Mouse (Mus musculus) neural tube, embryonic 11.5 days (tissue): Measurements from ENCODE around the gene Tctn1. TPM values are rescaled to one million over a fixed set of nuclear protein-coding genes. Genes with fewer than 3 reads are reported as not detected.
"Not testable (repeated sequence)": the region's sequence is repeated elsewhere in the genome, so short reads cannot be mapped to it uniquely, and the experiment has no call there.

ENCODE experiments used
- ATAC-seq: fragments of 200-750 bp; cut with Nextera tagmentation; 2 replicates; pipeline ENCODE4 v1.8.0; 2017; ENCODE audit warnings: moderate number of reproducible peaks, mild to moderate bottlenecking, moderate TSS enrichment, moderate library complexity; ENCODE audit not compliant: insufficient read depth, low FRiP score, low TSS enrichment
- DNase-seq: peaks from one replicate; pipeline ENCODE4 v3.0.0-alpha.2; 2015; ENCODE audit warnings: low spot score
- H3K27ac ChIP-seq: fragments of 300-500 bp; sonication (generic); 2 replicates; pipeline ENCODE4 v1.5.1; 2014; ENCODE audit warnings: low read depth, mild to moderate bottlenecking, low read length
- H3K27me3 ChIP-seq: fragments of 300-500 bp; sonication (generic); 2 replicates; pipeline ENCODE4 v1.6.1; 2014; ENCODE audit warnings: mild to moderate bottlenecking, low read length, mixed read lengths; ENCODE audit not compliant: control insufficient read depth, insufficient read depth
- H3K36me3 ChIP-seq: fragments of 300-500 bp; sonication (generic); 2 replicates; pipeline ENCODE4 v1.6.1; 2014; ENCODE audit warnings: mild to moderate bottlenecking, low read length, moderate library complexity, mixed read lengths; ENCODE audit not compliant: control insufficient read depth, insufficient read depth
- H3K4me1 ChIP-seq: fragments of 300-500 bp; sonication (generic); 2 replicates; pipeline ENCODE4 v1.6.1; 2014; ENCODE audit warnings: low read length, mixed read lengths; ENCODE audit not compliant: control insufficient read depth, insufficient read depth
- H3K4me2 ChIP-seq: fragments of 300-500 bp; sonication (generic); 2 replicates; pipeline ENCODE4 v1.6.1; 2014; ENCODE audit warnings: low read depth, mild to moderate bottlenecking, moderate library complexity
- H3K4me3 ChIP-seq: fragments of 300-500 bp; sonication (generic); 2 replicates; pipeline ENCODE4 v1.5.1; 2014; ENCODE audit warnings: low read depth, low read length
- H3K9ac ChIP-seq: fragments of 300-500 bp; sonication (generic); 2 replicates; pipeline ENCODE4 v1.6.1; 2014; ENCODE audit warnings: mild to moderate bottlenecking, low read length
- H3K9me3 ChIP-seq: fragments of 300-500 bp; sonication (generic); 2 replicates; pipeline ENCODE4 v1.6.1; 2016; ENCODE audit warnings: low read length; ENCODE audit not compliant: control insufficient read depth
- whole genome bisulfite sequencing: fragments of 180-500 bp; shearing (Covaris S2); extraction: QIAGEN DNeasy Blood & Tissue Kit; methylation state at CpG from one replicate; pipeline ENCODE4 v1.1.7; 2014; 5-methylcytosine and 5-hydroxymethylcytosine counted together
- polyA plus RNA-seq: library from polyadenylated mRNA; unstranded; fragments of >200 nt; fragmentation: Nextera tagmentation; extraction: Ambion mirVana; gene quantifications from 2 replicates; pipeline ENCODE4 v1.2.1, GENCODE M21; 2014

Tctn1 gene
- polyA plus RNA-seq, 1 experiment from 2014 or later, result 4.5 TPM

DNA sequence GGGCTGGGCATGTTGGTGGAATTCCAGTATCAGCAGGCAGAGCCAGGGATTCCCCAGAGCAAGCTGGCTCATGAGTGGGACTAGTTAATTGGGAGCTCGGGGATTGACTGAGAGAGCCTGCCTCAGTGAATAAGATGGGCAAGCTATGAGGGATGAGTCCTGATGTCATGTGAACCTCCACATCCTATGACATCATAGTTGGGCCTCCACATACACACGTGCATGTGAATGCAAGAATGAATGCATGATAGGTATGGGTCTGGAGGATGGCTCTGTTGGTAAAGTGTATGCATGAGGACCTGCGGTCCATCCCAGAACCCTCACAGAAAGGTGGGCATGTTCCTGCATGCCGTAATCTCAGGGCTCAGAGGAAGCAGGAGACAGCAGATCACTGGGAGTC lies 43.2 kb downstream of the Tctn1 start:
- Histone ChIP-seq H3K9me3 (no peaks in the 10 kb centered on the region), H3K4me1 (no peaks in the 10 kb centered on the region), H3K27ac (no peak overlapping the region), H3K9ac (no peak overlapping the region), H3K36me3 (no peaks in the 10 kb centered on the region), H3K4me2 (no peak overlapping the region), H3K27me3 (no peaks in the 10 kb centered on the region), H3K4me3 (no peak overlapping the region)
- ATAC-seq, result no peak
- no peak for DNase-seq
- WGBS, result 92% methylated on average over 4 of the region's 4 CpGs

DNA sequence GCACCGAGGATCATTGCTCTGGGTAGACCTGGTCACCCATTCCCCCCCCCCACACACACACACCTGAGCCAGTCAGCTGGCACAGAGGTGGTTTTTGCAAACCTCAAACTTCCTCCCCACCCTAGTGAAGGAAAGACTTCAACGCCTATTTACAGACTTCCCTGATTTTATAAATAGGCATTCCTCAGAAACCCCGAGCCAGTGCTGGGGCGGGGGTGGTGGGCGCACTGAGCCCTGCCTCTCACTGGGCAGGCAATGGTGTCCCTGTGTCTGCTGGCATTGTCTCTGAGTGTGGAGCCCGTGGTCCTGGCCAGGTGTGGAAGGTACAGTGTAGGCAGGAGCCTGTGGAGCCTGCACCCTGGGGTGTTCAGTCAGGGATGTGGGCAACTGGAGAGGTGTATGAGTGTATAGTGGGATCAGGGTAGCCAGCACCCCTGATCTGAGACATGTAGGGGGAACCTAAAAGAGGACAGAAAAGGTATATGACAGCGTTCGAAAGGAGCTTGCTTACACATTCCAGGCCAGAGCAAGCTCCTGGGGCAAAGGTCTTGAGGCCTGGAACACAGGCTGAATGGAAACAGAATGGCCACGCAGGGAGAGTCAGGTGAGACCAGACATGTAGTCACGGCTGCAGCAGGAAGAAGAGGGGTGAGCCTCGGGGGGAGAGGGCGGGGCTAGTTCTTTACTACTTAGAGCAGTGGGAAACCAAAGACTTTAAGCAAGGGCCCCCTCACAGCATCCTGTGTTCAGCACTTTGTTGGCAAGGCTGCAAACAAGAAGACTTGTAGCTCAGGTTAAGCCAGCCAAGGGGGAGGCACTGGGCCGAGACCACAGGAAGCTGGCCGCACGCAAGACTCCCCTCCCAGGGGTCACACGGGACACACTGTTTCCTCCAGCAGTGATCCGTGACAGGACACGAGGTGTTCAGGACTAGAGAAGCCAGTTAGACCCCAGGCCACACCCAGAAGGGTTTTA lies 44.3 kb downstream of the Tctn1 start:
- H3K4me1 ChIP-seq, result no peaks in the 10 kb centered on the region
- H3K36me3 ChIP-seq, result no peaks in the 10 kb centered on the region
- no peak for ATAC-seq
- no peak overlapping the region for H3K27ac ChIP-seq
- H3K4me3 ChIP-seq, result no peak overlapping the region
- no peaks in the 10 kb centered on the region for H3K27me3 ChIP-seq
- no peaks in the 10 kb centered on the region for H3K9me3 ChIP-seq
- no peak overlapping the region for H3K4me2 ChIP-seq
- no peak overlapping the region for H3K9ac ChIP-seq
- 74% methylated on average over 18 of the region's 18 CpGs for WGBS
- no peak for DNase-seq

DNA sequence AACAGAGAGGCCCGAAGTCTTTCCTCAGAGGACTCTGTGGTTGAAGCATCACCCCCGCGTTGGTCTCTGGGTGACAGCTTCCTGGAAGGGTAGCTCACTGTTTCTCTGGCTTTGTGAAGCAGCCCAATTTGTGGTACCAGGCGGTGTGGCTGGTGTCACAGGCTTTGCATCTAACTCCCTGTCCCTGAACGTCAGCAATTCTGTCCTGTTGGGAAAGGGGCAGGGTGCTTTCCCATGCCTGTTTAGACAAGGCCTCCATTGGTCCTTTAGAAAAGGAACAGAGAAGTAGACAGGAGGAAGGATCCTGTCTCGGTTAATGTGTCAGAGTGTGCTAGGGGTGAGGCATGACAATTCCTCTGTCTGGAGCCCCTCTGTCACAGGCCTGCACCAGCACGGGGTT lies 45.3 kb downstream of the Tctn1 start:
- Histone ChIP-seq H3K36me3 (no peaks in the 10 kb centered on the region), H3K4me1 (no peaks in the 10 kb centered on the region), H3K4me2 (no peak overlapping the region), H3K9ac (no peak overlapping the region), H3K27ac (no peak overlapping the region), H3K9me3 (no peaks in the 10 kb centered on the region), H3K4me3 (no peak overlapping the region), H3K27me3 (no peaks in the 10 kb centered on the region)
- 87% methylated on average over 7 of the region's 7 CpGs for WGBS
- no peak for DNase-seq
- no peak for ATAC-seq

DNA sequence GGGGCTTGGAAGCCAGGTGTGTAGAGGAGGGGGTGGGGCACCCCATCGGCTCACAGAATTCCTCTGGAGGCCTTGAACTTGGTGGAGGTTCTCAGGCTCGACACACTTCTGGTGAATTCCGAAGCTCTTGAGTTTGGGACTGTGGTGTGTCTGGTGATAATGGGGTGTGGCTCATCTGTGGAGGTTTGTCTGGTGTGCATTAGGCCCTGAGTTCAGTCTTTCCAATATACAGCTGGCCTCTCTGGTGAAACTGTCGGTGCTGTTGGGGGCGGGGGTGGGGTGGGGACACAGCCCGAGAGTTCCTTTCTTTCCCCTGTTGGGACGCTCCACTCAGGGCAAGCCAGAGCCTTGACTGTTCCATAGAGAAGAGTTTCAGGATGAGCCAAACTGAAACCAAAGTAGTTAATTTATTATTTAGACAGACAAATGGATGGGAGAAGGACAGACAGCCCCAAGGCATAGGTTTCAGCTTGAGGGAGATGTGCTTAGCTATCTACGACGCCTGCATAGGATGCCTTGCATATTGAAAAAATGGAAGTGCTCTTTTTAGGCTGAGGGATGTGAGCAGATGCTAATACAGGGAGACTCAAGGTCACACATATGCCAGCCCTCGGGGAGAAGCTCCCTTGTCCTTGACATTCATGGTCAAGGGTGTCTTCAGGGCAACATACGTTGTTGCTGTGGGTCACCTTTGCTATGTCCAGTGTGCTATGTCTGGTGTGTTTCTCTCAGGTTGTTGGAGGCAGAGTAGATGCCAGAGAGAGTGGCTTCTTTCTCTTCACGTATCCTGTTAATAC lies 46.0 kb downstream of the Tctn1 start:
- Histone ChIP-seq H3K27ac (no peak overlapping the region), H3K4me2 (no peak overlapping the region), H3K9ac (no peak overlapping the region), H3K4me3 (no peak overlapping the region), H3K36me3 (no peaks in the 10 kb centered on the region), H3K27me3 (no peaks in the 10 kb centered on the region), H3K9me3 (no peaks in the 10 kb centered on the region), H3K4me1 (no peaks in the 10 kb centered on the region)
- ATAC-seq (no peak), DNase-seq (no peak)
- 85% methylated on average over 12 of the region's 12 CpGs for WGBS

DNA sequence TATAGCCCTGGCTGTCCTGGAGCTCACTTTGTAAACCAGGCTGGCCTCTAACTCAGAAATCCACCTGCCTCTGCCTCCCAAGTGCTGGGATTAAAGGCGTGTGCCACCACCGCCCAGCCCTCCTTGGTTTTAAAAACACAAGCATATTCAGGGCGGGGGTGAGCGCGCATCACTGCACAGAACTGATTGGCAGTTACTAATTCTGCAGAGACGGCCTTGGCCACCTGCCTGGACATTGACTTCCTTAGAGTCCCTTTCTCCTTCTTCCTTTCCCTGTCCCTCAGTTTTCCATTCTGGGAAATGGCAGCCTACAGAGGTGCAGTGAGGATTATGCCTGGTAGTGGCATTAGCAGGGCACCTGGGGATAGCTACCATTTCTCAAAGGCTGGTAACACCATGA lies 46.6 kb downstream of the Tctn1 start:
- Histone ChIP-seq H3K4me1 (no peaks in the 10 kb centered on the region), H3K9ac (no peak overlapping the region), H3K4me3 (no peak overlapping the region), H3K27me3 (no peaks in the 10 kb centered on the region), H3K27ac (no peak overlapping the region), H3K36me3 (no peaks in the 10 kb centered on the region), H3K4me2 (no peak overlapping the region), H3K9me3 (no peaks in the 10 kb centered on the region)
- ATAC-seq (no peak), DNase-seq (no peak)
- 92% methylated on average over 6 of the region's 6 CpGs for WGBS

DNA sequence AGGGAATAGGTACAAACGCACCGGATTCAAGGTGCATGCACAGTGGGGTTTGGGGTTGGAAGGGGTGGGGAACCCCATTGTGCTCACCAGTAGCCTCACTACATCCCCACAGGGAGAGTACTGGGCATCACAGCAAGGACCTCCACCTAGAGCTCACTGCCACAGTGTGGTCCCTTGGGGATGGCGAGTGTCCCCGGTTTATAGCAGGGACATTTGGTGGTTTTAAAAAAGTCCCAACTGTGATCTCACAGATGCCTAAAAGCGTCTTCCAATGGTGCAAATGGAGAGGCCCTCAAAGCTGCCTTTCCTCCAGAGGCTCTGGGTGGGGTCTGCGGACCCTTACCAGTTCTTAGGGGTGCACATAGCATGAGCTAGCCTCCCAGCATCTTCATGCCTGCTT lies 50.4 kb downstream of the Tctn1 start:
- WGBS, result 83% methylated on average over 6 of the region's 6 CpGs
- Histone ChIP-seq H3K36me3 (no peaks in the 10 kb centered on the region), H3K9ac (no peak overlapping the region), H3K9me3 (no peaks in the 10 kb centered on the region), H3K4me3 (no peak overlapping the region), H3K27ac (no peak overlapping the region), H3K4me1 (peaks cover 7% of the 10 kb centered on the region; the same call in 1 of the 2 replicates), H3K4me2 (no peak overlapping the region), H3K27me3 (no peaks in the 10 kb centered on the region)
- no peak for DNase-seq
- no peak for ATAC-seq

DNA sequence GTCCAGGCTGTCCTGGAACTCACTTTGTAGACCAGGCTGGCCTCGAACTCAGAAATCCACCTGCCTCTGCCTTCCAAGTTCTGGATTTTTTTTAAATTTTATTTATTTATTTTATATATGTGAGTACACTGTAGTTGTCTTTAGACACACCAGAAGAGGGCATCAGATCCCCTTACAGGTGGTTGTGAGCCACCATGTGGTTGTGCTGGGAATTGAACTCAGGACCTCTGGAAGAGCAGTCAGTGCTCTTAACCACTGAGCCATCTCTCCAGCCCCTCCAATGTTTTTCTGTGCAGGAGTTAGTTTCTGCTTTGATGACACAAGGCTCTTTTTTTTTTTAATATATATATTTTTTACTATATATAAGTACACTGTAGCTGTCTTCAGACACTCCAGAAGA lies 51.4 kb downstream of the Tctn1 start:
- H3K9me3 ChIP-seq, H3K4me1 ChIP-seq, H3K4me3 ChIP-seq, H3K27me3 ChIP-seq, H3K9ac ChIP-seq, H3K4me2 ChIP-seq, H3K36me3 ChIP-seq, H3K27ac ChIP-seq, ATAC-seq, DNase-seq: not testable (repeated sequence)
- WGBS, result 96% methylated on average over 1 of the region's 1 CpGs

DNA sequence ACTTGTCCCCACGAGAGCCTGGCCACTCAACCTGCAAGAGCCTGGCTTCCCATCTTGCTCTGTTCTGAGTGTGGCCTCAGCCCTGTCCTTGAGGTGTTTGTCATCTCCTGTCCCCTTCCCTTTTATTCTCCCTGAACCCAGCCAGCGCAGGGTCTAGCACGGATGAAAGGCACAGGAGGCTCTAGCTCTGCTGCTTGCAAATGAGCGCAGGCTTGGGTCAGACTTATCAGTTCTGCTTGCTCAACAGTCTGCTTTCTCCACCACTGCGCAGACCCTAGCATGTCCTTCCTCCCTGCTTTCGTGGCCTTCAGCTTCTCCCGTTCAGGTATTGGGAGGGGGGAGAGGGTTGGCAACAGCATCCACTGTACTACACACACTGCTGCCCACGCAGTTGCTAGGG lies 52.1 kb downstream of the Tctn1 start:
- no peaks in the 10 kb centered on the region for H3K9me3 ChIP-seq
- ATAC-seq (no peak), DNase-seq (no peak)
- H3K27ac ChIP-seq, result no peak overlapping the region
- H3K9ac ChIP-seq, result no peak overlapping the region
- WGBS, result 93% methylated on average over 8 of the region's 8 CpGs
- H3K36me3 ChIP-seq, result no peaks in the 10 kb centered on the region
- H3K4me3 ChIP-seq, result no peak overlapping the region
- no peaks in the 10 kb centered on the region for H3K27me3 ChIP-seq
- peaks cover 7% of the 10 kb centered on the region; the same call in 1 of the 2 replicates for H3K4me1 ChIP-seq
- no peak overlapping the region for H3K4me2 ChIP-seq
